Mouse (Mus musculus) midbrain, embryonic 16.5 days (tissue): Measurements from ENCODE around the gene Runx2. TPM values are rescaled to one million over a fixed set of nuclear protein-coding genes. Genes with fewer than 3 reads are reported as not detected.

Source experiments
- ATAC-seq: fragments of 200-750 bp; cut with Nextera tagmentation; 2 replicates; pipeline ENCODE4 v1.8.0; 2017; ENCODE audit warnings: moderate TSS enrichment
- H3K27ac ChIP-seq: fragments of 300-500 bp; sonication (generic); 2 replicates; pipeline ENCODE4 v1.5.1; 2014; ENCODE audit warnings: mild to moderate bottlenecking, low read length, mixed read lengths
- H3K27me3 ChIP-seq: fragments of 300-500 bp; sonication (generic); 2 replicates; pipeline ENCODE4 v1.6.1; 2014; ENCODE audit warnings: low read depth, low read length, mixed read lengths; ENCODE audit not compliant: control insufficient read depth, insufficient read depth
- H3K36me3 ChIP-seq: fragments of 300-500 bp; sonication (generic); 2 replicates; pipeline ENCODE4 v1.6.1; 2014; ENCODE audit warnings: mild to moderate bottlenecking, low read length, moderate library complexity, mixed read lengths; ENCODE audit not compliant: control insufficient read depth, insufficient read depth
- H3K4me1 ChIP-seq: fragments of 300-500 bp; sonication (generic); 2 replicates; pipeline ENCODE4 v1.6.1; 2014; ENCODE audit warnings: mild to moderate bottlenecking, low read length, mixed read lengths; ENCODE audit not compliant: control insufficient read depth, insufficient read depth
- H3K4me2 ChIP-seq: fragments of 300-500 bp; sonication (generic); 2 replicates; pipeline ENCODE4 v1.6.1; 2014; ENCODE audit warnings: mild to moderate bottlenecking, low read length, mixed read lengths
- H3K4me3 ChIP-seq: fragments of 300-500 bp; sonication (generic); 2 replicates; pipeline ENCODE4 v1.5.1; 2014; ENCODE audit warnings: low read depth, mild to moderate bottlenecking, low read length, moderate library complexity, mixed read lengths
- H3K9ac ChIP-seq: fragments of 300-500 bp; sonication (generic); 2 replicates; pipeline ENCODE4 v1.6.1; 2014; ENCODE audit warnings: low read depth, low read length, mixed read lengths
- H3K9me3 ChIP-seq: fragments of 300-500 bp; sonication (generic); replicated peaks from 2 replicates; pipeline ENCODE4 v1.6.1; 2014; ENCODE audit warnings: mild to moderate bottlenecking, low read length, mixed read lengths; ENCODE audit not compliant: control insufficient read depth, poor library complexity, severe bottlenecking
- WGBS: fragments of 180-500 bp; shearing (Covaris S2); extraction: QIAGEN DNeasy Blood & Tissue Kit; methylation state at CpG from one replicate; pipeline ENCODE4 v1.1.7; 2014; 5-methylcytosine and 5-hydroxymethylcytosine counted together
- polyA plus RNA-seq: library from polyadenylated mRNA; unstranded; fragments of >200 nt; fragmentation: Nextera tagmentation; extraction: Ambion mirVana; gene quantifications from 2 replicates; pipeline ENCODE4 v1.2.1, GENCODE M21; 2015

Gene Runx2
- polyA plus RNA-seq, 1 experiment from 2014 or later: 0.53 TPM

- no peak overlapping the region; the same call in 1 of the 2 replicates for H3K27ac ChIP-seq
- no peaks in the 10 kb centered on the region for H3K9me3 ChIP-seq
- no peaks in the 10 kb centered on the region; the same call in 1 of the 2 replicates for H3K4me1 ChIP-seq
- H3K36me3 ChIP-seq: no peaks in the 10 kb centered on the region
- no peak for ATAC-seq
- 75% methylated on average over 11 of the region's 11 CpGs for WGBS
- H3K4me2 ChIP-seq: no peak overlapping the region
- H3K4me3 ChIP-seq: no peak overlapping the region
- H3K27me3 ChIP-seq: no peaks in the 10 kb centered on the region
- no peak overlapping the region for H3K9ac ChIP-seq
Observed at GRCm38 (mm10) chr17:44520122-44521075, 294.2 kb downstream of the Runx2 start.

- no peak overlapping the region for H3K4me2 ChIP-seq
- no peak overlapping the region for H3K4me3 ChIP-seq
- H3K9ac ChIP-seq: no peak overlapping the region
- H3K4me1 ChIP-seq: no peaks in the 10 kb centered on the region; the same call in 1 of the 2 replicates
- no peaks in the 10 kb centered on the region for H3K9me3 ChIP-seq
- H3K36me3 ChIP-seq: no peaks in the 10 kb centered on the region
- no peak overlapping the region for H3K27ac ChIP-seq
- no peak for ATAC-seq
- H3K27me3 ChIP-seq: no peaks in the 10 kb centered on the region
- WGBS: 88% methylated on average over 3 of the region's 3 CpGs
Observed at GRCm38 (mm10) chr17:44519356-44519755, 295.2 kb downstream of the Runx2 start.

- no peaks in the 10 kb centered on the region; the same call in 1 of the 2 replicates for H3K4me1 ChIP-seq
- no peak for ATAC-seq
- no peaks in the 10 kb centered on the region for H3K27me3 ChIP-seq
- H3K9me3 ChIP-seq: no peaks in the 10 kb centered on the region
- no peak overlapping the region for H3K4me3 ChIP-seq
- no peak overlapping the region for H3K9ac ChIP-seq
- no peak overlapping the region for H3K4me2 ChIP-seq
- no peaks in the 10 kb centered on the region for H3K36me3 ChIP-seq
- 95% methylated on average over 6 of the region's 6 CpGs for WGBS
- no peak overlapping the region for H3K27ac ChIP-seq
Observed at GRCm38 (mm10) chr17:44518156-44518555, 296.4 kb downstream of the Runx2 start.

- H3K4me3 ChIP-seq: no peak overlapping the region
- no peaks in the 10 kb centered on the region for H3K36me3 ChIP-seq
- H3K4me2 ChIP-seq: no peak overlapping the region
- H3K9ac ChIP-seq: no peak overlapping the region
- ATAC-seq: no peak
- no peaks in the 10 kb centered on the region for H3K4me1 ChIP-seq
- no peak overlapping the region for H3K27ac ChIP-seq
- H3K9me3 ChIP-seq: no peaks in the 10 kb centered on the region
- H3K27me3 ChIP-seq: no peaks in the 10 kb centered on the region
- WGBS: 53% methylated on average over 7 of the region's 7 CpGs
Observed at GRCm38 (mm10) chr17:44508198-44508715, 306.3 kb downstream of the Runx2 start.

- Histone ChIP-seq H3K9ac (no peak overlapping the region), H3K27me3 (no peaks in the 10 kb centered on the region), H3K36me3 (no peaks in the 10 kb centered on the region), H3K27ac (no peak overlapping the region), H3K4me2 (no peak overlapping the region), H3K4me3 (no peak overlapping the region), H3K9me3 (no peaks in the 10 kb centered on the region), H3K4me1 (no peaks in the 10 kb centered on the region)
- WGBS: 67% methylated on average over 3 of the region's 3 CpGs
- ATAC-seq: no peak
Observed at GRCm38 (mm10) chr17:44507741-44508140, 306.9 kb downstream of the Runx2 start.

- 77% methylated on average over 3 of the region's 3 CpGs for WGBS
- ATAC-seq: no peak
- no peaks in the 10 kb centered on the region for H3K36me3 ChIP-seq
Observed at GRCm38 (mm10) chr17:44506524-44506923, 308.1 kb downstream of the Runx2 start.

GRCm38 (mm10) chr17:44504794-44505317 is 309.7 kb downstream of the Runx2 start:
- ATAC-seq: no peak
- Histone ChIP-seq H3K27me3 (no peaks in the 10 kb centered on the region), H3K27ac (no peak overlapping the region), H3K36me3 (no peaks in the 10 kb centered on the region), H3K9me3 (no peaks in the 10 kb centered on the region), H3K4me1 (no peaks in the 10 kb centered on the region), H3K9ac (no peak overlapping the region), H3K4me3 (no peak overlapping the region), H3K4me2 (no peak overlapping the region)
- 85% methylated on average over 10 of the region's 10 CpGs for WGBS

More at GRCm38 (mm10) chr17:44506524-44506923, 308.1 kb downstream of the Runx2 start:
- no peaks in the 10 kb centered on the region for H3K27me3 ChIP-seq
- H3K4me2 ChIP-seq: no peak overlapping the region
- H3K4me1 ChIP-seq: no peaks in the 10 kb centered on the region
- no peaks in the 10 kb centered on the region for H3K9me3 ChIP-seq
- no peak overlapping the region for H3K27ac ChIP-seq
- no peak overlapping the region for H3K4me3 ChIP-seq
- no peak overlapping the region for H3K9ac ChIP-seq

GRCm38 (mm10) chr17:44502176-44502575 is 312.4 kb downstream of the Runx2 start:
- Histone ChIP-seq H3K4me2 (no peak overlapping the region), H3K27ac (no peak overlapping the region), H3K9ac (no peak overlapping the region), H3K27me3 (no peaks in the 10 kb centered on the region), H3K9me3 (no peaks in the 10 kb centered on the region), H3K36me3 (no peaks in the 10 kb centered on the region), H3K4me1 (no peaks in the 10 kb centered on the region), H3K4me3 (no peak overlapping the region)
- WGBS: 89% methylated on average over 5 of the region's 5 CpGs
- ATAC-seq: no peak
